Mouse (Mus musculus): Measurements from ENCODE around the gene Nid2. TPM values are rescaled to one million over a fixed set of nuclear protein-coding genes. Genes with fewer than 3 reads are reported as not detected.

Gene Nid2
- polyA plus RNA-seq, 1 experiment from 2014 or later: 91.1 TPM

DNA sequence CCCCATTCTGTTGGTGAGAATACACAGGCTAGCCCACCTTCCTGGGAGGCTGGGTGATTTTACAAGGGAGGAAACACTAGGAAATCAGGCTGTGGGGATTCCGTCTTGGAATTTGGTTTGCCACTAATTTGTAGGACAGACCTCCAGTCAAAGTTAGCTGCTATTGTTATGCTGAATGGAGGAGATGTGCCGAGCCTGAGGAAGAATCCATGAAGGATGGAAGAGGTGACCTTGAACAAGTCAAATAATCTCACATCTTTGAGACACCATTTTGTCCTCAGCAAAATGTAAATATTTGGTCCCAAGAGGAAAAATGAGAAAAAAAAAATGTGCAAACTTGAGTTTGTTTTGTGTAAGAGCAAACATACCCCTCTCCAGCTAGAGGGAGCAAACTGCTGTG lies 1.3 kb upstream of the Nid2 start:
- 65% methylated on average over 2 of the region's 2 CpGs for WGBS

DNA sequence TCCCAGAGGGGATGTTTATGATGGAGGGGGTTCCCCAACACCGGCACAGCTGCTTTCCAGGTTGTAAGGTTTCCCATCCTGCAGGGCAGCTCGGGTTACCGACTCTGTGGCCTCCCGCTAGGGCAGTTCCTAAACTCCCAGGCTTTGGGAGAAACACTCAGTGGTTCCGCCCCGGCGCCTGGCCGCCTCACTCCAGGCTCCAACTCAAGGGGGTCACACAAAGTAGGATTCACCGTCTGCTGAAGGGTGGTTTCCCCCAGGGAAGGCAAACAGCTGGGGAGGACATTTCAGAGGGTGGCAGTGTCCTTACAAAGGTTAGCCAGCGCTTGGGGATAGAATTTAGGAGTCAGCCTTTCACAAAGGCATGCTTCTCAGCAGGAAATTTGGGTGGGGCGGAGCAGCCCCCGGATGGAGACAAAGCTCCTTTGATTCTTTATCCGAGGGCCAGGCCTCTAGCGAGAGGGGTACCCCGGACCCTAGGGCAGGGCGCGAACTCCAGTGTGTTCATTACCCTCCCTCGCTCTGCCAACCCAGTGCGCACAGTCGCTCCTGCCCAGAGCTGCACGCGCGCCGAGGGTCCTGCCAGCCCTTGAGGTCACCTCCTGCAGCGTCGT lies 547 bp upstream of the Nid2 start:
- H3K27me3 ChIP-seq: no peaks in the 10 kb centered on the region
- peak overlapping the region; percentile 87 for H3K27ac ChIP-seq
- ATAC-seq (ENCODE audit: insufficient number of reproducible peaks, low FRiP score, low TSS enrichment, low read depth): no peak; the same call in 1 of the 2 replicates
- H3K36me3 ChIP-seq: no peaks in the 10 kb centered on the region
- H3K9me3 ChIP-seq: no peaks in the 10 kb centered on the region
- peak overlapping the region; percentile 31 for H3K9ac ChIP-seq
- peak overlapping the region; percentile 53 for H3K4me3 ChIP-seq
- H3K4me2 ChIP-seq: peak overlapping the region; percentile 83
- H3K4me1 ChIP-seq: peaks cover 19% of the 10 kb centered on the region
- 2% methylated on average over 26 of the region's 26 CpGs for WGBS

More for the DNA sequence above, 1.3 kb upstream of the Nid2 start:
- no peak for ATAC-seq (ENCODE audit: insufficient number of reproducible peaks, low FRiP score, low TSS enrichment, low read depth)
- Histone ChIP-seq H3K9ac (no peak overlapping the region), H3K36me3 (no peaks in the 10 kb centered on the region), H3K4me2 (no peak overlapping the region), H3K9me3 (no peaks in the 10 kb centered on the region), H3K27me3 (no peaks in the 10 kb centered on the region), H3K27ac (no peak overlapping the region; the same call in 1 of the 2 replicates), H3K4me3 (no peak overlapping the region), H3K4me1 (peaks cover 19% of the 10 kb centered on the region)

DNA sequence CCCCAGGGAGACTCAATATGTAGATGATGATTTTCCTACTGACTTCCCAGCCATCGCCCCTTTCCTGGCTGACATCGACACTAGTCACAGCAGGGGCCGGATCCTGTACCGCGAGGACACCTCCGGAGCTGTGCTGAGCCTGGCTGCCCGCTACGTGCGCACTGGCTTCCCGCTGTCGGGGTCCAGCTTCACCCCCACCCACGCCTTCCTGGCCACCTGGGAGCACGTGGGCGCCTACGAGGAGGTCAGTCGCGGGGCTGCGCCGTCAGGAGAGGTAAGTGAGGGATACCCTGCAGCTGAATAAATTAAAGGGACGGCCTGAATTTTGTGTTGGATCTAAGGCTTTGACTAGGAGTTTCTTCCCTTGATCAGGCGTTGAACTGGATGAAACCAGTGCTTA lies 1.2 kb downstream of the Nid2 start:
- ATAC-seq (ENCODE audit: insufficient number of reproducible peaks, low FRiP score, low TSS enrichment, low read depth): no peak
- Histone ChIP-seq H3K4me3 (peak overlapping the region; percentile 53), H3K4me2 (peak overlapping the region; percentile 83), H3K27me3 (no peaks in the 10 kb centered on the region), H3K27ac (no peak overlapping the region), H3K9me3 (no peaks in the 10 kb centered on the region), H3K36me3 (no peaks in the 10 kb centered on the region), H3K9ac (peak overlapping the region; percentile 37), H3K4me1 (peaks cover 19% of the 10 kb centered on the region)
- WGBS: 4% methylated on average over 21 of the region's 21 CpGs

DNA sequence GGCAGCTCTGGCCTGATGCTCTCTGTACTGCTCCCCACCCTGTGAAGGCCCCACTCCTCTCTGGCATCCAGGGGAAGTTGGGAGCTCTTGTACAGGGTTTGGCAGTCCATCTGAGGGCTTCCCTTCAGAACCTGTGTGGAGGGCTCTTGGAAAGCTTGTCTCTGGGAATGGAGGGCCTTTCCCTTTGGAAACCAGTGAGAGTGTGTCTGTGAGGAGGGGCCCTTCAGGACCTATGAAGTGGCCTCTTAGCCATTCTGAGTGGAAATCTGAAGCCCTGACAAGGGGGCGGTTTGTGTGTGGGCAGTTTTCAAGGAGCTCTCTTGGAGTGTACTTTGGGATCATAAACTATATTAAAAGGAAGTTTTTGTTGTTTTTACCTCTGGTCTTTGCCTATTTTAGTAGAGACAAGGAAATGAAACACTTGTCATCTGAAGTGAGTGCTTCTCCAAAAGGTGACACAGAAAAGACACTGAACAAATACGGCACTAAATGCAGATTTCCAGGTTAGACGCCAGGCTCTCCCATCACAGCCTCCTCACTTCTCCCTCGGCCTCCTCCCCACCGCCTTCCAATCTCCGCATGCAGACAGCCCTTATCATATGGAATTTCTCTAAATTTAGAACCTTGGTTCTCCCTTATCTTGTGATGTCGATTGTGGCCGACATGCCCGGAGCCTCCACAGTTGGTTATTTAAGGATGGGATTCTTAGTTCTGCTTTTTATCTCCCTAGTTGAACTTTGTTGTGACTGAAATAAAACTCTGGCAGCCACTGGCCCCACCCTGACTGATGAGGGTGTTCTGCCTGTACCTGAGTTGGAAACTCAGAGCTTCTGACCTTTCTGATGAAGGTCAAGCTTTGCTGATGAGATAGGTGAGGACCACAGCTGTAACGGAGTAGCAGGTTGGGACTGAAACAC lies 8.5 kb downstream of the Nid2 start:
- 0 out of 2 replicates have a peak, but pooled peaks cover 3% of the 10 kb centered on the region for H3K36me3 ChIP-seq
- 69% methylated on average over 10 of the region's 10 CpGs for WGBS
- H3K9ac ChIP-seq: no peak overlapping the region
- H3K4me1 ChIP-seq: peaks cover 25% of the 10 kb centered on the region
- no peak for ATAC-seq (ENCODE audit: insufficient number of reproducible peaks, low FRiP score, low TSS enrichment, low read depth)
- no peak overlapping the region for H3K4me3 ChIP-seq
- no peaks in the 10 kb centered on the region for H3K27me3 ChIP-seq
- no peak overlapping the region for H3K27ac ChIP-seq
- H3K4me2 ChIP-seq: no peak overlapping the region
- H3K9me3 ChIP-seq: no peaks in the 10 kb centered on the region

DNA sequence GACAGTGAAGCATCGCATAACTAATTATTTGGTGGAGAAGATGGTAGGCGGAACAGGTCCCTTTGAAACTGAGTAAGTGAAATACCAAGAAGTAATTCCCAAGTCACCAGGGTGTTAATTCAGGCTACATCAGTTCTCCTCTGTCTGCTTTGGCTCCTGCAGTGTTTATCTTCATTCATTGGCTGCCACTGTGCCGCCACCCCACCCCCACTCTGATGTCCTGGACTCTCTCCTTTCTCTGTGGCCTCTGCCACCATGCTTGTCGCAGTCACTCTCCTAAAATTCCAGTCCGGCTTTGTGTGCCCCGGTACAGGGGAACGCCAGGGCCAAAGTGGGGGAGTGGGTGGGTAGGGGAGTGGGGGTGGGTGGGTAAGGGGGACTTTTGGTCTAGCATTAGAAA lies 9.7 kb downstream of the Nid2 start:
- no peak overlapping the region for H3K27ac ChIP-seq
- 0 out of 2 replicates have a peak, but pooled peaks cover 7% of the 10 kb centered on the region for H3K36me3 ChIP-seq
- H3K9me3 ChIP-seq: no peaks in the 10 kb centered on the region
- H3K9ac ChIP-seq: no peak overlapping the region
- 46% methylated on average over 7 of the region's 7 CpGs for WGBS
- peaks cover 27% of the 10 kb centered on the region for H3K4me1 ChIP-seq
- H3K27me3 ChIP-seq: no peaks in the 10 kb centered on the region
- H3K4me3 ChIP-seq: no peak overlapping the region
- no peak for ATAC-seq (ENCODE audit: insufficient number of reproducible peaks, low FRiP score, low TSS enrichment, low read depth)
- H3K4me2 ChIP-seq: no peak overlapping the region

DNA sequence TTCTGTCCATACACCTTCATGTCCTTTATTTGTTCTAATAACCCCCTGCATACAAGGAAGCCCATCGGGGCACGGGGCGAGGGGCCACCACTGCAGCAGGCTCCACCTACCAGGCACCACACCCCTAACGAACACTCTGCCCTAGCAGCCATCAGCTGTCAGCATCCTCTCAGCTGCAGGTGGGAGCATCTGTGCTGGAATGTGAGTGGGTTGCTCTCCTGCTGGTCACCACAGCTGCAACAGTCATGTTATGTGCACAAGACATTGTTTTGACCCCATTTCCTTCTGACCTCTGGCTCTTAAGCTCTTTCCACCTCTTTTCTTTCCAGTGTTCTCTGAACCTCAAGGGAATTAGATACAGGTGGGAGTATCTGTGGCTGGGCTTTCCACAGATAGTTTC lies 10.9 kb downstream of the Nid2 start:
- H3K4me1 ChIP-seq: peaks cover 28% of the 10 kb centered on the region
- H3K4me3 ChIP-seq: no peak overlapping the region
- no peak overlapping the region for H3K4me2 ChIP-seq
- 38% methylated on average over 4 of the region's 4 CpGs for WGBS
- H3K36me3 ChIP-seq: 0 out of 2 replicates have a peak, but pooled peaks cover 7% of the 10 kb centered on the region
- H3K9ac ChIP-seq: no peak overlapping the region
- no peaks in the 10 kb centered on the region for H3K9me3 ChIP-seq
- no peak overlapping the region for H3K27ac ChIP-seq
- ATAC-seq (ENCODE audit: insufficient number of reproducible peaks, low FRiP score, low TSS enrichment, low read depth): no peak
- H3K27me3 ChIP-seq: no peaks in the 10 kb centered on the region

DNA sequence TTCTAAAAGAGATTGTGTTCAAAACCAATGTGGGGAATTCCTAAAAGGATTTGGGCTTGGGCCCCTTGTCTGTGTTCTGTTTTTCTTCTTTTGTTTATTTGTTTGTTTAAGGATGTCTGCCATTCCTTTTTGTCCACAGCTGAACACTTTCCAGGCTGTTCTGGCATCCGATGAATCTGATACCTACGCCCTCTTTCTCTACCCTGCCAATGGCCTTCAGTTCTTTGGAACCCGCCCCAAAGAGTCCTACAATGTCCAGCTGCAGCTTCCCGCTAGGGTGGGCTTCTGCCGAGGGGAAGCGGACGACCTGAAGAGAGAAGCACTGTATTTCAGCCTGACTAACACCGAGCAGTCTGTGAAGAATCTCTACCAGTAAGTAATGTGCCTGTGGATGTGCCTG lies 12.5 kb downstream of the Nid2 start:
- H3K27me3 ChIP-seq: no peaks in the 10 kb centered on the region
- H3K27ac ChIP-seq: no peak overlapping the region
- no peak overlapping the region for H3K9ac ChIP-seq
- no peak overlapping the region for H3K4me2 ChIP-seq
- WGBS: 56% methylated on average over 8 of the region's 8 CpGs
- no peak overlapping the region for H3K4me3 ChIP-seq
- H3K9me3 ChIP-seq: no peaks in the 10 kb centered on the region
- H3K36me3 ChIP-seq: peaks cover 4% of the 10 kb centered on the region; the same call in 1 of the 2 replicates
- no peak for ATAC-seq (ENCODE audit: insufficient number of reproducible peaks, low FRiP score, low TSS enrichment, low read depth)
- H3K4me1 ChIP-seq: peaks cover 30% of the 10 kb centered on the region

DNA sequence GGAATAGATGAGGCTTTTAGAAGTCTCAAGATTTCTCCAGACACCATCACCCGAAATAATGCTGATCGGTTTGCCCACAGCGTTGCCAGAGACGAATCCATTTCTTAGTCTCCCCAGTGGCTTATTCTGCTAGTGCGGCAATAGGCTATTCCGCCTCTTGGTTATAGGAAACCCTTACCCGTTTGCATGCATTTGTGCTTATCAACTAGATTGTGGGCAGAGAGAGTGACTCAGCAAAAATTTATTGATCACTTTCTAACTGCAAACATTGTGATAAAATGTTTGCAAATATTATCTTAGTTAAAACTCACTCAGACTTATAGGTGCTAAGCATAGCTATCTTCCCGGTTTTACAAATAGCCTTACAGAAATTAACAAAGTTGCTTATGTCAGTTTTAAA lies 13.3 kb downstream of the Nid2 start:
- H3K9ac ChIP-seq: no peak overlapping the region
- H3K27me3 ChIP-seq: no peaks in the 10 kb centered on the region
- WGBS: 76% methylated on average over 8 of the region's 8 CpGs
- peaks cover 26% of the 10 kb centered on the region for H3K4me1 ChIP-seq
- no peak for ATAC-seq (ENCODE audit: insufficient number of reproducible peaks, low FRiP score, low TSS enrichment, low read depth)
- H3K4me3 ChIP-seq: no peak overlapping the region
- H3K36me3 ChIP-seq: peaks cover 4% of the 10 kb centered on the region; the same call in 1 of the 2 replicates
- H3K4me2 ChIP-seq: no peak overlapping the region
- H3K9me3 ChIP-seq: no peaks in the 10 kb centered on the region
- H3K27ac ChIP-seq: no peak overlapping the region

DNA sequence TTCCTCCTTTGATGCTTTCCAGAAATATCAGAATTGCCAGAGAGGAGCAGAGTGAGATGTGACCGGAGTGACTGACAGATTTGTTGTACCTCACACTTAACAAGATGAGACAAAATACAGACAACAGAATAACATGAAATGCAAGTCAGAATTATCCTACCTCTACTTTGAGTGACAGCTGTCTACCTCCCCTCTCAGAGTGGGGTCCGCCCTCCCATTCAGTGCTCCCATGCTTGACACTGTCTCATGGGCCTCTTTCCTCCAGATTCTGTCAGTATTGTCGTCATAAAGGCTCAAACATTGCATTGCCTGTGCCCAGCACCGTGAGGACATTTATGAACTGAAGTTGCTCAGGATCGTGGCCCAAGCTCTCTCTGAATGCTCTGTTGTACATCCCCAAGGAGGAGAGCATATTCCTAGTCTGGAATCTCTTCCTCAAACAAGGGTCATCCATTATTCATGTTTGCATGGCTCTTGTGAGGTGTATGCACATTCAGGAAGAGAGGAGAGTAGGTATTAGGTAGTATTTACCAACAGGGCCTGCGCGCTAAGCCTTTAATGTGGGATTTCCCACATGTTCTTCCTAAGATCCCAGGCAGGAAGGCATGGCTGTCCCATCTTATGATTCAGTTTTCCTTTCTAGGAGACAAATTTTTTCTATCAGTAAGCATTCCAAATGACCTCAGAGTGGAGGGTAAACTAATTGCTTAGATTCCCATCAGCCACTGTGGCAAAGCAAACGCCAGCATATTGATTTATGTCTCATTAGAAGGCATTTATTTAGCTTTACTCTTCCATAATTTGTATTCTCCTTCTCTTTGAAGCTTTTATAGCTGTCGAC lies 14.7 kb downstream of the Nid2 start:
- no peak overlapping the region for H3K4me3 ChIP-seq
- no peak overlapping the region for H3K4me2 ChIP-seq
- H3K4me1 ChIP-seq: peaks cover 30% of the 10 kb centered on the region
- no peaks in the 10 kb centered on the region for H3K27me3 ChIP-seq
- H3K9ac ChIP-seq: no peak overlapping the region
- no peaks in the 10 kb centered on the region for H3K9me3 ChIP-seq
- ATAC-seq (ENCODE audit: insufficient number of reproducible peaks, low FRiP score, low TSS enrichment, low read depth): no peak
- H3K27ac ChIP-seq: no peak overlapping the region
- peaks cover 4% of the 10 kb centered on the region; the same call in 1 of the 2 replicates for H3K36me3 ChIP-seq
- 69% methylated on average over 9 of the region's 9 CpGs for WGBS

DNA sequence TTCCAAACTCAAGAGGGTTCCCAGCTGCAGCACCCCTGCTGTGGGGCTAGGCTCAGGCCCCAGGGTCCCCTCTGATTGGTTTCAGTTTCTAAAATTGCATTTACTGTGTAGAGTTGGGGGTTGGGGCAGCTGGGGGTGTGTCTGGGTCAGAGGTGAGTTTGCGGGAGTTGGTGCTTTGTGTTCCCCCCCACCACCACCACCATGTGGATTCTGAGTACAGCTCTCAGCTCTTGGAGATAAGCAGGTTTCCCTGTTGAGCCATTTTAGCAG lies 15.2 kb downstream of the Nid2 start:
- no peaks in the 10 kb centered on the region for H3K27me3 ChIP-seq
- H3K36me3 ChIP-seq: peaks cover 4% of the 10 kb centered on the region; the same call in 1 of the 2 replicates
- no peak overlapping the region for H3K27ac ChIP-seq
- H3K4me2 ChIP-seq: no peak overlapping the region
- ATAC-seq (ENCODE audit: insufficient number of reproducible peaks, low FRiP score, low TSS enrichment, low read depth): no peak
- 21% methylated on average over 1 of the region's 1 CpGs for WGBS
- H3K9me3 ChIP-seq: no peaks in the 10 kb centered on the region
- H3K4me1 ChIP-seq: peaks cover 27% of the 10 kb centered on the region
- H3K4me3 ChIP-seq: no peak overlapping the region
- H3K9ac ChIP-seq: no peak overlapping the region

DNA sequence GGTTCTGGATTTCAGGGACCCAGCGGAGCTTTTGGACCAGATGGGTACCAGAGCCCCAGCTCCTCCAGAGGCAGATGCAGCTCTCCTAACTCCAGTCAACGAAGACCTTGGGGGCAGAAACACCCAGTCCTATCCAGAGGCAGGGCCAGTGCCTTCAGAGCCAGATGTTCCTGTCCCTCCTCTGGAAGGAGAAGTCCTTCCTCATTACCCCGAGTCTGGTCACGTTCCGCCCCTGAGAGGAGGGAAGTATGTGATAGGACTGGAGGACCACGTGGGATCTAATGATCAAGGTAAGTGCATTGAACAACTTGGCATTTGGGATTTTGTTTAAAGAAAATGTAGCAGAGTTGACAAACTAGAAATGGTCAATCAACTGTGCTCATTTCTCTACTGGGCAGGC lies 17.6 kb downstream of the Nid2 start:
- Histone ChIP-seq H3K27ac (peak overlapping the region; percentile 22; the same call in 1 of the 2 replicates), H3K4me3 (no peak overlapping the region), H3K9me3 (no peaks in the 10 kb centered on the region), H3K4me1 (peaks cover 16% of the 10 kb centered on the region), H3K4me2 (no peak overlapping the region), H3K36me3 (peaks cover 4% of the 10 kb centered on the region; the same call in 1 of the 2 replicates), H3K27me3 (no peaks in the 10 kb centered on the region), H3K9ac (no peak overlapping the region)
- 92% methylated on average over 6 of the region's 6 CpGs for WGBS
- ATAC-seq (ENCODE audit: insufficient number of reproducible peaks, low FRiP score, low TSS enrichment, low read depth): no peak
